Mouse (Mus musculus) MEL (cell line): ENCODE measurements around the gene Wnt5a. TPM values are rescaled to one million over a fixed set of nuclear protein-coding genes. Genes with fewer than 3 reads are reported as not detected.

ENCODE experiments used
- DNase-seq: peaks from one replicate; pipeline ENCODE4 v3.0.0; 2011; ENCODE audit warnings: low read depth, low spot score
- H3K27ac ChIP-seq: 2 replicates; pipeline ENCODE4 v1.5.1; 2012; ENCODE audit warnings: low read depth, mild to moderate bottlenecking, control low read depth, low read length, moderate library complexity; ENCODE audit not compliant: control insufficient read depth
- H3K27me3 ChIP-seq, 2 experiments: fragments of 150-350 bp in 1 of 2; sonication (generic) in 1 of 2; 2 replicates each; pipeline ENCODE4 v1.6.1; 2012; ENCODE audit warnings: low read length in 2 of 2, mild to moderate bottlenecking in 2 of 2, improper control_type of control experiment in 1 of 2, moderate library complexity in 1 of 2; ENCODE audit not compliant: insufficient read depth in 2 of 2, control insufficient read depth in 1 of 2
- H3K36me3 ChIP-seq, 2 experiments: 2 replicates each; pipeline ENCODE4 v1.6.1; 2012 to 2014; ENCODE audit warnings: low read length in 2 of 2, improper control_type of control experiment in 1 of 2, inconsistent platforms in 1 of 2, mild to moderate bottlenecking in 1 of 2; ENCODE audit not compliant: insufficient read depth in 2 of 2, control insufficient read depth in 1 of 2
- H3K4me1 ChIP-seq, 2 experiments: fragments of 150-350 bp in 1 of 2; sonication (generic) in 1 of 2; 2 replicates each; pipeline ENCODE4 v1.6.1; 2012; ENCODE audit warnings: low read length in 2 of 2, improper control_type of control experiment in 1 of 2, mild to moderate bottlenecking in 1 of 2; ENCODE audit not compliant: insufficient read depth in 2 of 2, control insufficient read depth in 1 of 2
- H3K4me3 ChIP-seq, 2 experiments: fragments of 150-350 bp in 1 of 2; sonication (generic) in 1 of 2; 2 replicates each; pipeline ENCODE4 v1.5.1; 2012; ENCODE audit warnings: low read depth in 2 of 2, low read length in 2 of 2, mild to moderate bottlenecking in 2 of 2, moderate library complexity in 2 of 2, control low read depth in 1 of 2, improper control_type of control experiment in 1 of 2; ENCODE audit not compliant: control insufficient read depth in 1 of 2, insufficient read depth in 1 of 2
- H3K79me2 ChIP-seq: 2 replicates; pipeline ENCODE4 v1.6.1; 2012; ENCODE audit warnings: mild to moderate bottlenecking, low read length, moderate library complexity; ENCODE audit not compliant: control insufficient read depth, poor library complexity, insufficient read depth
- H3K9ac ChIP-seq: 2 replicates; pipeline ENCODE4 v1.6.1; 2012; ENCODE audit warnings: low read depth, mild to moderate bottlenecking, control low read depth, low read length, moderate library complexity; ENCODE audit not compliant: control insufficient read depth, poor library complexity, severe bottlenecking
- H3K9me3 ChIP-seq: fragments of 150-350 bp; sonication (generic); replicated peaks from 2 replicates; pipeline ENCODE4 v1.6.1; 2012; ENCODE audit warnings: mild to moderate bottlenecking, low read length, improper control_type of control experiment, moderate library complexity; ENCODE audit not compliant: insufficient read depth
- CHD1 ChIP-seq: IDR thresholded peaks from 2 replicates; pipeline ENCODE4 v1.6.1; 2012; ENCODE audit warnings: low read depth, mild to moderate bottlenecking, inconsistent platforms, low read length, improper control_type of control experiment
- CTCF ChIP-seq, 3 experiments: IDR thresholded peaks in 2 of 3; conservative IDR thresholded peaks in 1 of 3; 2 replicates each; pipeline ENCODE4 v1.5.1; 2011 to 2012; ENCODE audit warnings: low read length in 3 of 3, low read depth in 2 of 3, mild to moderate bottlenecking in 2 of 3, improper control_type of control experiment in 1 of 3, inconsistent platforms in 1 of 3, mixed read lengths in 1 of 3, moderate library complexity in 1 of 3; ENCODE audit not compliant: control insufficient read depth in 1 of 3, insufficient read depth in 1 of 3, poor library complexity in 1 of 3, severe bottlenecking in 1 of 3
- E2F4 ChIP-seq: IDR thresholded peaks from 2 replicates; pipeline ENCODE4 v1.6.1; 2011; ENCODE audit warnings: low read depth, low read length, improper control_type of control experiment, borderline replicate concordance
- GABPA ChIP-seq: IDR thresholded peaks from 2 replicates; pipeline ENCODE4 v1.6.1; 2012; ENCODE audit warnings: low read depth, mild to moderate bottlenecking, inconsistent platforms, low read length, improper control_type of control experiment, moderate library complexity
- GATA1 ChIP-seq: IDR thresholded peaks from 2 replicates; pipeline ENCODE4 v1.6.1; 2011; ENCODE audit warnings: low read depth, low read length, improper control_type of control experiment
- MAFK ChIP-seq: IDR thresholded peaks from 2 replicates; pipeline ENCODE4 v1.6.1; 2011; ENCODE audit warnings: low read depth, mild to moderate bottlenecking, low read length, improper control_type of control experiment, borderline replicate concordance
- MEF2A ChIP-seq: IDR thresholded peaks from 2 replicates; pipeline ENCODE4 v1.6.1; 2014; ENCODE audit warnings: low read depth, mild to moderate bottlenecking, inconsistent platforms, low read length, improper control_type of control experiment; ENCODE audit not compliant: poor library complexity, insufficient replicate concordance, severe bottlenecking; ENCODE audit errors: extremely low read depth
- MXI1 ChIP-seq: IDR thresholded peaks from 2 replicates; pipeline ENCODE4 v1.6.1; 2011; ENCODE audit warnings: mild to moderate bottlenecking, low read depth, low read length, improper control_type of control experiment
- MYB ChIP-seq: IDR thresholded peaks from 2 replicates; pipeline ENCODE4 v1.6.1; 2011; ENCODE audit warnings: mild to moderate bottlenecking, low read depth, low read length, improper control_type of control experiment
- MYC ChIP-seq: IDR thresholded peaks from 2 replicates; pipeline ENCODE4 v1.6.1; 2011; ENCODE audit warnings: low read depth, mild to moderate bottlenecking, low read length, improper control_type of control experiment, moderate library complexity
- NELFE ChIP-seq: IDR thresholded peaks from 2 replicates; pipeline ENCODE4 v1.6.1; 2011; ENCODE audit warnings: low read depth, low read length, improper control_type of control experiment
- NRF1 ChIP-seq: IDR thresholded peaks from 2 replicates; pipeline ENCODE4 v1.6.1; 2014; ENCODE audit warnings: low read depth, mild to moderate bottlenecking, inconsistent platforms, low read length, improper control_type of control experiment, moderate library complexity; ENCODE audit not compliant: poor library complexity, insufficient read depth, severe bottlenecking
- POLR2A ChIP-seq, 2 experiments: IDR thresholded peaks; 2 replicates each; pipeline ENCODE4 v1.6.1; 2011 to 2012; ENCODE audit warnings: low read length in 2 of 2, mild to moderate bottlenecking in 2 of 2, control low read depth in 1 of 2, improper control_type of control experiment in 1 of 2, low read depth in 1 of 2, moderate library complexity in 1 of 2; ENCODE audit not compliant: control insufficient read depth in 1 of 2, insufficient read depth in 1 of 2, poor library complexity in 1 of 2
- POLR2AphosphoS2 ChIP-seq: IDR thresholded peaks from 2 replicates; pipeline ENCODE4 v1.6.1; 2011; ENCODE audit warnings: low read length, improper control_type of control experiment
- POLR2AphosphoS5 ChIP-seq: IDR thresholded peaks from 2 replicates; pipeline ENCODE4 v1.6.1; 2012; ENCODE audit warnings: low read depth, borderline replicate concordance, mild to moderate bottlenecking, inconsistent platforms, low read length, moderate library complexity, mixed read lengths
- RAD21 ChIP-seq: IDR thresholded peaks from 2 replicates; pipeline ENCODE4 v1.6.1; 2011; ENCODE audit warnings: mild to moderate bottlenecking, low read depth, low read length, improper control_type of control experiment
- SMC3 ChIP-seq: IDR thresholded peaks from 2 replicates; pipeline ENCODE4 v1.6.1; 2011; ENCODE audit warnings: low read depth, low read length, improper control_type of control experiment
- TBP ChIP-seq: IDR thresholded peaks from 2 replicates; pipeline ENCODE4 v1.8.0; 2011; ENCODE audit warnings: low read depth, low read length, improper control_type of control experiment
- TCF12 ChIP-seq: IDR thresholded peaks from 2 replicates; pipeline ENCODE4 v1.6.1; 2014; ENCODE audit warnings: low read depth, mild to moderate bottlenecking, inconsistent platforms, low read length, improper control_type of control experiment, moderate library complexity
- UBTF ChIP-seq: IDR thresholded peaks from 2 replicates; pipeline ENCODE4 v1.6.1; 2012; ENCODE audit warnings: low read depth, mild to moderate bottlenecking, inconsistent platforms, low read length, improper control_type of control experiment, moderate library complexity, borderline replicate concordance; ENCODE audit not compliant: insufficient read depth
- USF1 ChIP-seq: IDR thresholded peaks from 2 replicates; pipeline ENCODE4 v1.6.1; 2014; ENCODE audit warnings: low read depth, mild to moderate bottlenecking, inconsistent platforms, low read length, improper control_type of control experiment, moderate library complexity
- ZC3H11A ChIP-seq: IDR thresholded peaks from 2 replicates; pipeline ENCODE4 v1.6.1; 2012; ENCODE audit warnings: low read depth, mild to moderate bottlenecking, inconsistent platforms, low read length, improper control_type of control experiment
- ZMIZ1 ChIP-seq: IDR thresholded peaks from 2 replicates; pipeline ENCODE4 v1.6.1; 2012; ENCODE audit warnings: low read depth, mild to moderate bottlenecking, inconsistent platforms, low read length, improper control_type of control experiment, moderate library complexity
- ZNF384 ChIP-seq: IDR thresholded peaks from 2 replicates; pipeline ENCODE4 v1.6.1; 2012; ENCODE audit warnings: low read depth, mild to moderate bottlenecking, inconsistent platforms, low read length, improper control_type of control experiment
- polyA plus RNA-seq, 2 experiments: library from polyadenylated mRNA; stranded (reverse) in 1 of 2; unstranded in 1 of 2; fragments of >175 nt in 1 of 2; fragments of >200 nt in 1 of 2; gene quantifications; 2 replicates each; pipeline versions ENCODE4 v1.2.1 to v1.2.4; 2012; ENCODE audit warnings: low replicate concordance in 2 of 2, low read depth in 1 of 2; ENCODE audit not compliant: insufficient read length in 2 of 2, insufficient read depth in 1 of 2, missing spikeins in 1 of 2
- total RNA-seq: library from RNA; depleted of rRNA; stranded (reverse); fragments of 300-350 nt; gene quantifications from 2 replicates; pipeline ENCODE4 v1.2.3, GENCODE M21; 2012

Wnt5a gene
- total and polyA plus RNA-seq, 3 experiments = not detected

DNA sequence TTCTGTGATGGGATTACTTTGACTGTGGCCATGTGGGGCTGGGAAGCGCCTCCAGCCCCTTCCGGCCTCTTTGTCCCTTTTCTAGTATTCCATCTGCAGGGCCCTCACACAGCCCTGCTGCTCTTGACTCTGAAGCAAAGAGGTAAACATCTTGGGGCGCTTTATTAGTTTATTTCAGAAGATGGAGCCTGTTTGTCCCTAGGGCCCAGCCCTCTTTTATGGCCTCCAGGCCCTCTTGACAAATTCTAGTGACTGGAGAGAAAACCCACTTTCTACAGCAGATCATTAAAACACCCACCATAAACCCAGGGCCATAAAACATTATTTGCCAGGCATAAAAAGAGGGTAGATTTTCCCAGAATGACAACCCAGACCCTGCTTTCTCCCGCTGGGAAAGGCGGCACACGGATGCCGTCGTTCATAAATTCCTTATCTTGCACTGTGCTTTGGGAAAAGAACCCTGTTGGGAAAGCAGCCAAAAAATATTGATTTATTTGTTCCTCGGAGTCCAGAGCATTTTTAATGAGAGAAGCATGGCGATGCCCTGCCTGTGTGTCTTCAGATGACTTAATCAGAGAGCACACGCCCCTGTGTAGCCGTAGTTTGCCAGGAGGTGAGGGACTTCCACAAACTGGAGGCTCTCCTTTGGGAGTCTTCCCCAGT is 3.2 kb upstream of the Wnt5a start:
- no peaks in the 10 kb centered on the region for H3K79me2 ChIP-seq
- no peak for DNase-seq
- no peak overlapping the region for H3K27ac ChIP-seq
- H3K27me3 ChIP-seq = no peaks in the 10 kb centered on the region
- TF ChIP-seq MXI1 (no peak), NRF1 (no peak), RAD21 (no peak), SMC3 (no peak), POLR2A (IDR thresholded peaks at IDR 0.05; ENCODE audit: control insufficient read depth in 1 of 2, insufficient read depth in 1 of 2, low read depth in 1 of 2, low read length in 2 of 2, poor library complexity in 1 of 2) (no peak), USF1 (no peak), TBP (no peak), ZNF384 (no peak), GATA1 (no peak), E2F4 (no peak), MEF2A (no peak), GABPA (no peak), MAFK (no peak), MYC (no peak), CHD1 (no peak), POLR2AphosphoS2 (no peak), MYB (no peak), NELFE (no peak), ZC3H11A (no peak), POLR2AphosphoS5 (no peak)
- TF ChIP-seq, all 39 proteins: peak for 0
- H3K9ac ChIP-seq = no peak overlapping the region
- H3K9me3 ChIP-seq = no peaks in the 10 kb centered on the region
- H3K36me3 ChIP-seq = no peaks in the 10 kb centered on the region
- H3K4me3 ChIP-seq = no peak overlapping the region
- H3K4me1 ChIP-seq = no peaks in the 10 kb centered on the region

DNA sequence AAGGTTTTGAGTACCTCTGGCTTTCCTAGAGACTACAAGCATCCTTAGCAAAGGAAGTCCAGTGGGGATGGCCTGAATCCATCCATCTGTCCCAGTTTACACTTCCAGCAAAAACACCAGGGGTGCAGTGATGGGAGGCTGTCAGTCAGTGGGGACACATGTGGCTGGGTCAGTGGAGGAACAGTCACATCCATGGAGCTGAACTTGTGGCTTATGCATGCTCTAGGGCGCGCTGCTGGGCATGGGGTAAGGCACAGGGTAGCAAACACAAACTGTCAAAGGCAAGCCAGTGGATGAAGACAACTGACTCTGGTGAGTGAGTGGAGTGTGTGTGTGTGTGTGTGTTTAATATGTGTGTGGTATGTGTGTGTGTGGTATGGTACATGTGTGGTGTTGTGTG is 1.3 kb upstream of the Wnt5a start:
- no peaks in the 10 kb centered on the region for H3K27me3 ChIP-seq
- H3K9me3 ChIP-seq = no peaks in the 10 kb centered on the region
- no peaks in the 10 kb centered on the region for H3K4me1 ChIP-seq

More for the DNA sequence above, 1.3 kb upstream of the Wnt5a start:
- no peak for DNase-seq
- H3K9ac ChIP-seq = no peak overlapping the region
- H3K36me3 ChIP-seq = no peaks in the 10 kb centered on the region
- no peak overlapping the region for H3K4me3 ChIP-seq
- TF ChIP-seq MEF2A (no peak), CTCF (IDR thresholded peaks at IDR 0.05 in 2 of 3, conservative IDR thresholded peaks at IDR 0.05 in 1 of 3; ENCODE audit: control insufficient read depth in 1 of 3, insufficient read depth in 1 of 3, low read depth in 2 of 3, low read length in 3 of 3, poor library complexity in 1 of 3, severe bottlenecking in 1 of 3) (no peak), NRF1 (no peak), RAD21 (no peak), USF1 (no peak), TCF12 (no peak), NELFE (no peak), ZMIZ1 (no peak), E2F4 (no peak), UBTF (no peak)
- H3K27ac ChIP-seq = no peak overlapping the region
- H3K79me2 ChIP-seq = no peaks in the 10 kb centered on the region
